Mouse (Mus musculus) cerebellum, adult 9-11 months (tissue): ENCODE results near the gene Lbr.

Experiments used
- DNase-seq: peaks from one replicate; pipeline ENCODE4 v3.0.0; 2022

The Lbr gene

DNA sequence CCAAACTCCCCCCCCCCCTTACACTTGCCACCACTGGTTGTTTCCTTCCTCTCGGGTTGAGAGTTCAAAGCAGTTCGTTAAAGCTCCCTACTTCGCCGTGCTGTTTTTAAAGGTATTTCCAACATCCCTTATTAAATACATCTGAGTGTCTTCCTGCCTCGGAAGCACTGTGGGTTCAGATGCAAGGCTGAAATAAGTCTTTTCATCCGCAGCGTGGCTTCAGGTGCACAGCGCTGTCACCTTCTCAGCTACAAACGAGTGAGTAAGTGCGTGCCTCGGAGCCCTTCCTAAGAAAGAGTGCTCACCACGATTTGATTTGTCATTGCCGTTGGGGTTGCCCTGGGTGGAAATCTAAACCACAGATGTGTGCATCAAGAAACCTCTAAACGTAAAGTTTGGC is at the start of gene Lbr:
Gene Lbr, minus strand, starts transcription at position 266 of the 400 bp plus-strand sequence.
- DNase-seq = no peak

GRCm38 (mm10) chr1:181889670-181890069 is 46.8 kb upstream of the Lbr start:
- DNase-seq = no peak

GRCm38 (mm10) chr1:181888801-181889200 is 46.0 kb upstream of the Lbr start:
- DNase-seq = peak; percentile 84

- DNase-seq = peak; percentile 75
Measured at GRCm38 (mm10) chr1:181881532-181881931, 38.7 kb upstream of the Lbr start.

- DNase-seq = no peak
Measured at GRCm38 (mm10) chr1:181880752-181881325, 38.0 kb upstream of the Lbr start.

GRCm38 (mm10) chr1:181878436-181878835 is 35.6 kb upstream of the Lbr start:
- DNase-seq = no peak

GRCm38 (mm10) chr1:181877088-181877487 is 34.2 kb upstream of the Lbr start:
- DNase-seq = no peak

DNA sequence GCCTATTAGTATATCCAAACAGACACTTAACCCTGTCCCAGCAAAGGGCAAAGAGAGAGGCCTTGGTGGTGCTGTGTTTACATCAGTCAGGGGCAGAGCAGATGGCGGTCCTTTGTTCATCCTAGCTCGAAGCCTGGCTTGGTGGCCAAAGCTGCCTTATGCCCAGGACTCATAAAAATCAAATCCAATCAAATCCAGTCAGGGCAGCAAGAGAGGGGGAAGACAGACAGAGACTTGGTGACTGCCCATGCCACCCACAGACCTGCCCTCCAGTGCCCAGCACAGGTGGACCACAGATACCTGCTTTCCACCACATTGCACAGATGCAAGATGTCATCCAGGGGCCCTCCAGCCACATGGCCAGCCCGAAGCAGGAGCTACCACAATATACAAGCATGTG is 33.8 kb upstream of the Lbr start:
- no peak for DNase-seq

DNA sequence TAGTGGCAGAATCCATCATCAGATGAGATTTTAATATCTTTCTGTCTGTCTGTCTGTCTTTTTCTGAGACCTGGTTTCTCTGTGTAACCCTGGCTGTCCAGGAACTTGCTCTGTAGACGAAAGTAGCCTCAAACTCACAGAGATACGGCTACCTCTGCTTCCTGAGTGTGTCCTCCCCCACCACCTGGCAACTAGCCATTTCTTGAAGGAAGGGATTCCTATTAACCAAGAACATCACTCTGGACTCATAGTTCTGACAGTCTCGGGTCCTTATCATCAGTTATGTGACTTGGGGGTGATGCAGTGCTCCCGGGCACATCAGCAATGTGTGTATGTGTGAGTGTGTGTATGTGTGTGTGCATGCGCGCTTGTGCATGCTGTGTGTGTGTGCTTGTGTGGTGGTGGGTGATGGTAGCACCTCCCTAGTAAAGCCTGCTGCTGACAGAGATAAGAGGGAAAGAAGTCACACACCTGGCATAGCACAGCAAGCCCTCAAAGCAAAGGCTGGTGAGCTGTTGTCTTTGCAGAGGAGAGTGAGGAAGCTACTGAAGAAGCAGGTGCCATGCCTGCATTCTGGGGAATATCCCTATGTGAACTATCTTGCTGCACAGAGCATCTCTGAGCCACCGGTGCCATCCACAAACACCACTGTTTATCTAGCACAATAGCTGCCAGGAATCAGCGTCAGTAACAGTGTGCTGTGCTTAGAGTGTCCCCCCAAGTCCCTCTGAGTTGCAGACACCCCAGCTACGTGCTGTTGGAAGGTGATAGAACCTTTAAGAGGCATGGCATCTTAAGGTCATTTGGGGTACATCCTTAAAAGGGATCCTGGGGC is 30.5 kb upstream of the Lbr start:
- no peak for DNase-seq

GRCm38 (mm10) chr1:181872639-181873038 is 29.8 kb upstream of the Lbr start:
- no peak for DNase-seq

- no peak for DNase-seq
Measured at GRCm38 (mm10) chr1:181866429-181867280, 23.8 kb upstream of the Lbr start.

- no peak for DNase-seq
Measured at GRCm38 (mm10) chr1:181865863-181866216, 23.0 kb upstream of the Lbr start.

- DNase-seq = no peak
Measured at GRCm38 (mm10) chr1:181864971-181865862, 22.4 kb upstream of the Lbr start.

DNA sequence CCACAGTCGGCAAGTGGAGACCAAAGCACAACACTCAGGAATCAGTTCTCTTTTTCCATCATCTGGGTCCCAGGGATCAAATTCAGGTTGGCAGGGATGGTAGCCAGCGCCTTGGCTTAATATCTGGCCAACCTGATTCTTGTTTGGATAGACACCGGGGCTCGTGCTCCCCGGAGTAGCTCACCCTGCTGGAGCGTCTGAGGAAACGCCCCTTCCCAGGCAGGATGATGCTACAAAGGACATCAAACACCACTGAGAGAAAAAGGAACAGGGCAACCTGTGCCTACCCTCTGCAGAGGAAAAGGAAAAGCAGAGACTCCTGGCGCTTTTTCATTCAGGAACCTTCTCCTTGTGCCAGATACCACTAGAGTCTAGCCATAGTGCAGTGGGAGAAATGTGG is 20.6 kb upstream of the Lbr start:
- no peak for DNase-seq

- DNase-seq = no peak
Measured at GRCm38 (mm10) chr1:181862676-181863374, 20.0 kb upstream of the Lbr start.

- DNase-seq = no peak
Measured at GRCm38 (mm10) chr1:181861181-181861902, 18.5 kb upstream of the Lbr start.

DNA sequence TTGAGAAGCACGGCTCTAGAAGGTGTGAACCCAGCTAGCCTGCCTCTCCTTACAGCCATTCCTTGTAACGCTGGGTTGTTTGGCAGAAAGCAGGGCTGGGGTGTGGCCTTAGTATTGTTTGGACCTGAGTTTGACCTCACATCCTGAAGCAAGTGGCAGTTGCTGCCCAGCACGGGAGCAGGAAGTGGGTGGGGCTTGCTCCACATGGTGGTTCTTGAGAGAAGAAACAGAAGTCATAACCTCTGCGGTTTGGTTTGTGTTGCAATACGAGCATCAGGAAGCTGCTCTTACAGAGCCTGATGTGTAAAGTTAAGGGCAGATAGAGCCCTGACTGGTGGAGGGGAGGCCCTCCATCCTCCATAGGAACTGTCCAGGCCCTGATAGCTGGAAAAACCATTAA is 17.8 kb upstream of the Lbr start:
- no peak for DNase-seq

- no peak for DNase-seq
Measured at GRCm38 (mm10) chr1:181856329-181856728, 13.5 kb upstream of the Lbr start.

GRCm38 (mm10) chr1:181854829-181855228 is 12.0 kb upstream of the Lbr start:
- DNase-seq = no peak

DNA sequence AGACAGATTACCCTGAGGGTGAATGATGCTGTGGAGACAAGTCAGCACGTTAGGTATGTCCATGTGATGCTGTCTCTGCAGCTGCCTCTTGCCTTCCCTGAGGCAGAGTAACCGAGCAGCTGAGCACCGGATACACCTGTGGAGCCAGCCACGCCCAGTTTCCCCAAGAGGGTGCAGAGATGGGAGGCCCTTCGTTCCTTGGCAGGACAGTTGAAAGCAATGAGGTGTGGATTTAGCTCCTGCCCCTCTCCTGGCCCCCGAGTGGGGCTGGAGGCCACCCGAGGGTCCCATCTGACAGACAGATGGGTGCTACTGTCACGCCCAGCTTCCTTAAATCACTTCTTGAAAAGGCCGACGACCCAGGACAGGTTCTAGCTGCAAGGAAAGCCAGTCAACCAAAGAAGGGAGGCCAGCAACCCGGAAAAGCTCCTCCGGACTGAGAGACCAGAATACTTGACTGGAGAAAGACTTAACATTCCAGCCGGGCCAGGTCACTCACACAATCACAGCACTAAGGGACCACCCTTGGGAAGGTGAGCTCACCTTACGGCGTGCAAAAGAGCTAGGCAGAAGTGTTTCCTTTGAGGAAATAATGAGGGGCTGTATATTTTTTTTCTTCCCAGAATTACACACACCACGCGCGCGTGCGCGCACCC is 10.4 kb upstream of the Lbr start:
- no peak for DNase-seq

- no peak for DNase-seq
Measured at GRCm38 (mm10) chr1:181852466-181852865, 9.6 kb upstream of the Lbr start.
